Mouse (Mus musculus) gastrocnemius, postnatal 14 days (tissue): ENCODE results near the gene Tex14. TPM values are rescaled to one million over a fixed set of nuclear protein-coding genes. Genes with fewer than 3 reads are reported as not detected.

Source experiments
- DNase-seq: peaks from one replicate; pipeline ENCODE4 v3.0.0; 2021; ENCODE audit warnings: mixed read lengths
- intact Hi-C: fragments of 180-260 bp; cut with DNase I; formaldehyde crosslinking; loops from one replicate; pipeline ENCODE4 v1.15.1; 2025; ENCODE audit warnings: low total_unique reads
- total RNA-seq, 2 experiments: library from RNA; stranded (reverse); gene quantifications; 2 replicates each; pipeline ENCODE4 v1.2.3; 2021

The Tex14 gene
- total RNA-seq, 2 experiments from 2014 or later, result 0.53 to 0.59 TPM

GRCm38 (mm10) chr11:87531695-87532094, 126.8 kb downstream of the Tex14 start:
- intact Hi-C loops, result no loop called here
- DNase-seq, result no peak

GRCm38 (mm10) chr11:87542285-87542684, 137.4 kb downstream of the Tex14 start:
- intact Hi-C loops, result no loop called here
- no peak for DNase-seq

GRCm38 (mm10) chr11:87542906-87543305, 138.0 kb downstream of the Tex14 start:
- intact Hi-C loops, result no loop called here
- no peak for DNase-seq

DNA sequence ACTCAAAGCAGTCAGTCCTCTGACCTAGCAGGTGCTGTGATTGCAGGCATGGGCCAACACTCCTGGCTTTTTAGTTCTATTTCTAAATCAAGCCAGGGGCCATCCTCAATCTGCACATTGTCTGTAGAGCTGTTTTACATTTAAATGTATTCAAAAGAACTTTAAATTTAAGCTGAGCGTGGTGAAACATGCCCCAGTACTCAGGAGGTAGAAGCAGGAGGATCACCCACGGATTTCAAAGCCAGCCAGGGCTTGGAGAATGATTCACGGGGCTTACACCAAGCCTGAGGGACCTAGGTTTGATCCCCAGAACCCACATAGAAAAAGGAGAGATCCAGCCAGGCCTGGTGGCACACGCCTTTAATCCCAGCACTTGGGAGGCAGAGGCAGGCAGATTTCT, 148.5 kb downstream of the Tex14 start:
- intact Hi-C loops, result no loop called here
- no peak for DNase-seq

DNA sequence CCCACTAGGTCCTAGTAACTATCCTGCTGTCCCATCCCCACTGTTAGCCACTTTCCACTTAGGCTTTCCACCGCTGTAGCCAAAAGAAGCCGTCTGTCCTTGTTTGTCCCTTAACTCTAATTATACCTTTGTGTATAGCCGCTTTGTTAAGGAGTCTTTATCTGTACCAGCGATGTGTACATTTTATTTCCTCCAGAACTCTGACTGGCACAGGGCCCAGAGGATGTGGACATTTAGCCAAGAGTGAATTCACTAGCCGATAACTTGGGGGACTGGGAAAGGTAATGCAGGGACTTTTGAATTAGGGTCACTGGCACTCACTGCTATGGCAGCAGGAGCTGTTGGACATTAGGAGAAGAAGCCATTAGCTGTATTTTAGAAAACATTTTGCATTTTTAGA, 149.5 kb downstream of the Tex14 start:
- DNase-seq, result no peak
- intact Hi-C loops, result no loop called here

DNA sequence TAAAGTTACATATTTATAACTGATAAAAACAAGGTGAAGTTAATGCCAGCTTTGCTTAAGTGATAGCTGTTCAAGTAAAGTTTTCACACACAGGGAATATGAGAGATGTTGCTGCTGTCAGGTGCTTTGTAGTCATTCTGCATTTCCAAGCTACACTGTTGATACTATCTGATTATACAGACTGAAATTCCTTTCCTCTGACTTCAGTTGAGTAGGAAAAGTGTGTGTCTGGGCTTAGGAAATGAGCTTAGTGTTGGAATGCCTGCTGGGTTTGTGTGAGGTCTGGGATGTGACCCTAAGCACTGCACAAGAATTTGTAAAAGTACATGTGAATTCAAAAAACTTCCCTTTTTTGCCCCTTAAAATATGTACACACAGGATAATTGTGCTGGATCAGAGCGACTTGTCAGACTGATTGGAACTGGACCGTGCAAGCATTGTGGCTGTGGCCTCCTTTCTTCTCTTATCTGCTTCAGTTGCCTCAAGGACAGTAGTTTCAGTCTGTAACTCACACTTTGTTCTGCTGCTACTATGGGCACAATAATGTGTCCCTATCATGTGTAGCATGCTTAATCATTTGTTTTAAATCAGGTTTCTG, 150.3 kb downstream of the Tex14 start:
- no peak for DNase-seq
- intact Hi-C loops, result no loop called here

DNA sequence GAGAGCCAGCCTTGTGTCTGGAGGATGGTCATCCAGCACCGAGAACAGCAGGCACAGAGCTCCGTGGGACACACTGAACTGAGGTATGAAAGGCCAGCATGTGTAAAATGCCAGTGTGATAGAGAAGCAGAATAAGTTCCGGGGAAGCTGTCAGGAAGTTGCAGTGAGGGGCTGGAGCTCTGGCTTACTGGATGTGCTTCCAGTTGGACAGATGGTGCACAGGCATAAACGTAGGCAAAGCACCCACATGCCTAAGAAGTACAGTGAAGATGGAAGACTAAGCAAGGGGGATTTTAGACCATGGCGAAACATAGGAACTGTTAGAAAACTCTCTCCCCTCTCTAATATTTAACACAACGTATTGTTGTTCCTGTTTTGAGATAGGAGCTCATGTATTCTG, 156.3 kb downstream of the Tex14 start:
- intact Hi-C loops, result no loop called here
- DNase-seq, result no peak

DNA sequence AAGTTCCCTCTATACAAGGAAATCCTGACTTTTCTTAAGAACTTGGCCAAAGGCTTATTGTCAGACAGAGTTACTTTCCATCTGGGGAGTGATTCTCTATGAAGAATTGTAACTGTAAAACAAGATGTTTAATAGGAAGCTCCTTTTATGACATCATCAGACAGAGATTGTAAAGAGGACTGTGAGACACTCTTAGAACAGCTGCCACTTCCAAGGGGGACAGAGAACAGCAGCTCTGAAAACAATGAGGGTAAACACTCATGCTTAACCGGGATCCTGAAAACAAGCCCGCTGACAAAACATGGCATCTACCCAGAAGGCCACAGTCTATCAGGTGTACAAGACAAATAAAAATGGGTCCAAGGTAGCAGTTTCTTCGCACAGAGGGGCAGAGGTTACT, 161.6 kb downstream of the Tex14 start, which contains the start of gene Gm11492:
Gene Gm11492, plus strand, starts transcription at position 153 of the 400 bp plus-strand sequence.
- intact Hi-C loops, result no loop called here
- DNase-seq, result no peak

DNA sequence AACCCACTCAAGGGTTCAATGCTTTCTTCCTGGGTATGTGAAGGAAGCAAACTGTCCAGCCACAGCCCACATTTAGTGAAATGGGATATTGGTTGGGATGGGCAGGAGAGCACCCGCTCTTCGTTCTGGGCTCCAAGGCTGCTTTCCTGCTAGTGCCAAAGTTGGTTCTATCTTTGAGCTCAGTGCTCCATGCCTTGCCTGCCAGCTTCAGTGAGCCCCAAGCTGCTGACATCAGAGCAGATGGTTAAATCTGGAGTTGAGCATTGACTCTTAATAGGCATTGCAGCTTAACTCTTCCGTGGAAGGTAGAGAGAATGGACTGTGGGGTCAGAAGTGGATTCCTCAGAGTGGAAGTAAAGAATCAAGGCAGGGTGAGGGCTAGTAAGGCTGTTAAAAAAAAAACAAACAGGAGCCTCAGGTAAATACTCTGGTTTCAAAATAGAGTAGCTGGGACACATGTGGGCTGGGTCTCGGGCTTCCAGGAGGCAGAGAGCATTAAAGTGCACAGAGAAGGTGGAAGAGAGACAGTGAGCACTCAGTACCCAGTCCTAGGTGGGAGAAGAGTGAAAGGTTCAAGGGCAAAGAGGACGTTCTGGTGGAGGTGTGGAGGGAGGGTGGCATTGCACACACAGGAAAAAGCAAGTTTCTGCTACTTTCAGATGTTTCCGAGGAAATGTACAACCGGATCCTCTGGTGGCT, 163.5 kb downstream of the Tex14 start, which contains the start of gene Sept4:
Gene Sept4, plus strand, starts transcription at position 649 of the 699 bp plus-strand sequence.
- no peak for DNase-seq
- intact Hi-C loops, result no loop called here

DNA sequence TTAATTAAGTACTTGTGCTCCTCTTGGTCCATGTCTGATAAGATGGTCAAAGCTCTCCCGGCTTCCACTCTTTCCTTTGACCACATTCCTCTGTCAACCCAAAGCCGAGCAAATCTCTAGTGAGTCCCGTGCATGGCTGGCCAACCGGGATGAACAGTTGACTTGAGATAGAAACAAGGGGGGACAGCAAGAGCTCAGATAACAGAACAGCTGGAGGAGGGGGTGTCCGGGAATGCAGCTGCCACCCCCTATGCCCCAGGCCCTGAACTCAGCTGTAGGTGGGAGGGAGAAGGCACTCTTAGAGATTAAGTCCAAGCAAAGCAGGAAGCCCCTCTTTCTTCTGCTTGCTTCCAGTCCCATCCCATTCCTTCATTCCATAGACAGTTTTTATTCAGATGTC, 165.9 kb downstream of the Tex14 start:
- DNase-seq, result no peak
- intact Hi-C loops, result no loop called here

GRCm38 (mm10) chr11:87571361-87571950, 166.6 kb downstream of the Tex14 start:
- no peak for DNase-seq
- intact Hi-C loops, result no loop called here

- DNase-seq, result peak; percentile 32
- intact Hi-C loops, result no loop called here
These were observed 168.9 kb downstream of the Tex14 start for GRCm38 (mm10) chr11:87573751-87574150.

GRCm38 (mm10) chr11:87574520-87575180, 169.8 kb downstream of the Tex14 start:
- DNase-seq, result no peak
- intact Hi-C loops, result no loop called here

- no peak for DNase-seq
- intact Hi-C loops, result no loop called here
These were observed 172.9 kb downstream of the Tex14 start for GRCm38 (mm10) chr11:87577601-87578248.

GRCm38 (mm10) chr11:87578249-87578962, 173.5 kb downstream of the Tex14 start:
- intact Hi-C loops, result no loop called here
- peak; percentile 77 for DNase-seq

DNA sequence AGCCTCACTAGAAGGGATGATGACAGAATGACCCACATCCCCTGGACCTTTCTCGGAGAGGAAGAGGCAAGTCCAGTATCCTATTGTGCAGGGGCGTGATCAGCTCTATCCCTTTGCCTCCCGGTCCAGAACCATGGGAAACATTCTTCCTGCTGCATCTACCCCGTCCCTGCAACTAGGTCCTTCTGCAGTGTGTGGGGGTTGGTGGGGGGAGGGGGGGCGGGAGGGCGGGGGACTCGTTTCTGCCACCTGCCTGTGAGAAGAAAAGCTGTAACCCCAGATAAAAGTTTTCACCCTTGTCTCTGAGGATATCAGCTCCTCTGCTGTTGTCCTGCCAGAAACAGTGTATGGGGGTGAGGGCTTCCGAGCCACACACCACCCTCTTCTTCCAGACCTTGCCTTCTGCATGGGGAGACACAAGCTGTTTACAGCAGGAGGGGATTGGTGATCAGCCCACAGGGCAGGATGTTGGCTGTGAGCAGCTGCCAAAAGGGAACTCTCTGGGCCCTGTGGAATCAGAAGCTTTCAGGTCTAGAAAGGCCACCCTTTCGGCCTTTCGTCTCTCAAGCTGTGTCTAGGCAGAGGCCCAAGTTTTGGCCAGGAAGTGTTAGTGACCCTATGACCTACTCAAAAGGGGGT, 174.2 kb downstream of the Tex14 start:
- DNase-seq, result no peak
- intact Hi-C loops, result no loop called here

- no peak for DNase-seq
- intact Hi-C loops, result no loop called here
These were observed 174.8 kb downstream of the Tex14 start for GRCm38 (mm10) chr11:87579713-87580112.

DNA sequence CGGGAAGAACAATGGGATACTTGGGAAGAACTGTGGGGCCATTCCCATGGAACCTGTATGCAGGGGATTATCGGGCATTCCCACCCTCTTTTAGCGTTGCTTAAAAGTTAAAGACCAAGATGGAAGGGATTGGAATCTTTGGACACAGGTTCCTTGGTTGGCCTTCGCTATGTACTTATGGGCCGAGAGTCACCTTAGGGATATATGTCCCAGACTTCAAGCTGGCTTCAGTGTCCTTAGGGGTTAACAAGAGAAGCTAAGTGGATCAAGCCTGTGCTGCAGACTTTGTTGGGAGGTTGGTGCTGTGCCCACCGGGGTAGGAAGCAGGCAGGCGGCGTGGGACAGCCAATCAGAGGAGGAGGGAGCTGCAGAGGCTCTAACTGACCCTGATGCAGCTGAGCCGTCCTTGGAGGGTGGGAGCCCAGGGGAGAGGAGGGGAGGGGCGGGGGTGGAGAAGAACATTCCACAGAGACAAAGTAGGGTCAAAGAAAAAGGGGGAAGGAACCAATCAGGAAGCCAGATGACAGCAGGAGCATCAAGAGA, 175.7 kb downstream of the Tex14 start:
- intact Hi-C loops, result no loop called here

More for the DNA sequence above, 175.7 kb downstream of the Tex14 start:
- DNase-seq, result no peak
